Mouse (Mus musculus): ENCODE measurements around the gene Myo15. TPM values are rescaled to one million over a fixed set of nuclear protein-coding genes. Genes with fewer than 3 reads are reported as not detected.
"Not testable (repeated sequence)": the region's sequence is repeated elsewhere in the genome, so short reads cannot be mapped to it uniquely, and the experiment has no call there.

Myo15 gene
- 0.04 and 0.15 TPM in 2 replicates for polyA plus RNA-seq (2016; fragmentation: Nextera tagmentation; extraction: Ambion mirVana)

DNA sequence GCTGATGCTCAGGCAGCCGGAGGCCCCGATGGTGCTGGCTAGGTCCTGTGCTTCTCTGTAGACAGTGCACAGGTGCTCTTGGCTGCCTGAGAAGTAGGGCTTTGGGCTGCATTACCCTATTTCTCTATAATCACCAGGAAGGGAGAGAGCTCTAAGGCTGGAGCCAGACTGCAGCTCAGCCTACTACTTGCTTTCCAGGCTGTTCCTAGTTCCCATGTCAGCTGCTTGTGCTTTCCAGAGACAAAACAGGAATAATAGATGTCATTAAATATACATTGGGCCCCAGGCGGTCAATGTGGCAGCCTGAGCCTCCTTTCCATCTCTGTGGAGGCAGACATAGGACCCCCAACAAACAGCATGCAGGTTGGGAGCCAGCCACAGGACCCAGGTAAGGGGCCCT lies at the start of gene Myo15:
TSS of gene Myo15 (plus strand) at position 301 of the 400 bp plus-strand sequence.
- Histone ChIP-seq H3K4me3 (no peak within 1 kb of the TSS), H3K4me1 (replicated peaks) (peaks cover 14% of the 10 kb centered on the region; the same call in 1 of the 2 replicates), H3K27me3 (replicated peaks) (no peaks in the 10 kb centered on the region), H3K9ac (no peak within 1 kb of the TSS; the same call in 1 of the 2 replicates), H3K4me2 (no peak within 1 kb of the TSS), H3K27ac (ENCODE audit: poor library complexity, severe bottlenecking) (no peak within 1 kb of the TSS), H3K36me3 (peaks cover 65% of the 10 kb centered on the region), H3K9me3 (replicated peaks) (no peaks in the 10 kb centered on the region)
- ATAC-seq (ENCODE audit: insufficient number of reproducible peaks, low FRiP score) = no peak
- WGBS = 94% methylated on average over 3 of the region's 3 CpGs

- ATAC-seq (ENCODE audit: insufficient number of reproducible peaks, low FRiP score) = no peak
- Histone ChIP-seq H3K9me3 (replicated peaks) (no peaks in the 10 kb centered on the region), H3K9ac (no peak overlapping the region), H3K4me2 (no peak overlapping the region), H3K36me3 (peaks cover 9% of the 10 kb centered on the region), H3K4me3 (no peak overlapping the region), H3K27ac (ENCODE audit: poor library complexity, severe bottlenecking) (no peak overlapping the region), H3K27me3 (replicated peaks) (no peaks in the 10 kb centered on the region), H3K4me1 (replicated peaks) (peaks cover 13% of the 10 kb centered on the region)
- WGBS = 58% methylated on average over 6 of the region's 6 CpGs
These were observed 47.0 kb upstream of the Myo15 start for GRCm38 (mm10) chr11:60422046-60422668.

DNA sequence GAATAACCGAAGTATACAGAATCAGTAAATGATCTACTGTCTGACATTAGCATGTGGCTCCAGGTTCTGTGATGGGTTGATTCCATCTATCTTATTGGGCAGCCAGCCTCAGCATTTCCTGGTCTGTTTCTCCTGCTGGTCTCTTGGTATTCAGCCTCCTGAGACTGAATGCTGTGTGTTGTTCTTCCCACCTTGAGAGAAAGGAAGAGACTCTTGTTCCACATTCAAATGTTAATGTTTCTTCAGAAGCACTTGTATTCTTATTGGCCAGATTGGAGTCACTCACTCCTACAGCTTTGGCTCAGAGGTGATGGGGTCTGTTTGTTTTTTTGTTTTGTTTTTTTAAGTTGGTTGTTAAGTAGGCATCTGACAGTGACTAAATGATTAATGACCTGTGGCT lies 46.1 kb upstream of the Myo15 start:
- no peak for ATAC-seq (ENCODE audit: insufficient number of reproducible peaks, low FRiP score)
- no peak overlapping the region for H3K9ac ChIP-seq
- no peaks in the 10 kb centered on the region for H3K9me3 ChIP-seq (replicated peaks)
- peaks cover 13% of the 10 kb centered on the region for H3K4me1 ChIP-seq (replicated peaks)
- H3K4me2 ChIP-seq = no peak overlapping the region
- no peak overlapping the region for H3K4me3 ChIP-seq
- 73% methylated on average over 1 of the region's 1 CpGs for WGBS
- no peak overlapping the region for H3K27ac ChIP-seq (ENCODE audit: poor library complexity, severe bottlenecking)
- no peaks in the 10 kb centered on the region for H3K27me3 ChIP-seq (replicated peaks)
- H3K36me3 ChIP-seq = peaks cover 18% of the 10 kb centered on the region

DNA sequence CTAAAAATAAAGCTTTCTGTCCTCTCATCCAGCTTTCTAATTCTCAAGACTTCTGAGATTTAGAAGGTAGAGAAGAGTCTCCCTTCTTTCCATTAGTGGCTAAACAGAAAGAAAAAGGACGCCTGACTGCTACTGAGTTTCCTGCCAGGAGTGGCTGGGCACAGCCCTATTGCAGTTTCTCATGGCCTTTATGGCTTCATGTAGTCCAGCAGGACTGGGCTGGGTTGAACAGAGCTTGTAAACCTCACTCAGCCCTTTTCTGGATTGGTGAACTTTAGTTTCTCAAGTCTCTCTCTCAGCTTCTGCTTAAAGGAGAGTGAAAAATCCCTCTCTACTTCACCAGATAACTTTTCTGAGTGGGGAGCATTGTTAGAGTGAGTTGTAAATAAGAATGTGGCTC lies 42.7 kb upstream of the Myo15 start:
- 89% methylated on average over 1 of the region's 1 CpGs for WGBS
- Histone ChIP-seq H3K36me3 (peaks cover 38% of the 10 kb centered on the region), H3K9ac (no peak overlapping the region), H3K4me3 (no peak overlapping the region), H3K27me3 (replicated peaks) (no peaks in the 10 kb centered on the region), H3K27ac (ENCODE audit: poor library complexity, severe bottlenecking) (no peak overlapping the region), H3K9me3 (replicated peaks) (no peaks in the 10 kb centered on the region), H3K4me1 (replicated peaks) (no peaks in the 10 kb centered on the region; the same call in 1 of the 2 replicates), H3K4me2 (no peak overlapping the region)
- no peak for ATAC-seq (ENCODE audit: insufficient number of reproducible peaks, low FRiP score)

DNA sequence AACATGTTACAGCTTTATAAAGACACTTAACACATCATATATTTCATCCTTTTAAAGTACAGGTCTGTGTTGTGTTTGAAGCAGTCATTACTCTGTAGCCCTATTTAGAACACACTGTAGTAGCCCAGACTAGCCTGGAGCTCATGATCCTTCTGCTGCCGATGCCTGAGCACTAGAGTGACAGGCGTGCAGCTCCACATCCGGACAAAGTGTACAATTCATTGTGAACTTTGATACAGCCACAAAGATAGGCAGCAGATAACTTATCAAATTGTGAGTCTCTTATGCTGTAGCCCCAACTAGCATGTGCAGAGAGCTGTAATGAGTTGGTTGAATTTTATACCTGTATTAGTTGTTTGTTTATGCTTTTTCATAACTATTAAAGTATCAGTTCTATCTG lies 41.5 kb upstream of the Myo15 start:
- 81% methylated on average over 3 of the region's 3 CpGs for WGBS
- no peak overlapping the region for H3K4me2 ChIP-seq
- no peaks in the 10 kb centered on the region; the same call in 1 of the 2 replicates for H3K4me1 ChIP-seq (replicated peaks)
- H3K36me3 ChIP-seq = peaks cover 46% of the 10 kb centered on the region
- no peak overlapping the region for H3K27ac ChIP-seq (ENCODE audit: poor library complexity, severe bottlenecking)
- H3K9ac ChIP-seq = no peak overlapping the region
- H3K4me3 ChIP-seq = no peak overlapping the region
- ATAC-seq (ENCODE audit: insufficient number of reproducible peaks, low FRiP score) = no peak
- no peaks in the 10 kb centered on the region for H3K9me3 ChIP-seq (replicated peaks)
- no peaks in the 10 kb centered on the region for H3K27me3 ChIP-seq (replicated peaks)

DNA sequence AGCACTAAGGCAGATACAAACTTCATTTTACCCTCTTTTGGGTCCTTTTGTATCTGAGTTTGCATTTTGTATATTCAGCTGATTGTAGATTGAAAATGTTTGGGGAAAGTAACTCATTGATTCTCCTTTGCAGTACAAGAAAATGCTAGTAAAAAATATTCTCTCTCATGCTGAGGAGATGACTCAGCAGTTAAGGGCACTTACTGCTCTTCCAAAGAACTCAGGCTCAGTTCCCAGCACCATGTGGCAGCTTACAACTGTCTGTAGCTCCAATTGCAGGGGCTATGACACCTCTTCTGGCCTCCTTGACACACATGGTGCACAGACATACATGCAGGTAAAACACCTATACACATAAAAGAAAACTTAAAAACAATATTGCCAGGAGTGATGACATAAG lies 35.6 kb upstream of the Myo15 start:
- no peaks in the 10 kb centered on the region for H3K27me3 ChIP-seq (replicated peaks)
- no peak for ATAC-seq (ENCODE audit: insufficient number of reproducible peaks, low FRiP score)
- H3K4me2 ChIP-seq = no peak overlapping the region
- H3K4me3 ChIP-seq = no peak overlapping the region
- no peaks in the 10 kb centered on the region for H3K9me3 ChIP-seq (replicated peaks)
- H3K4me1 ChIP-seq (replicated peaks) = no peaks in the 10 kb centered on the region
- no peak overlapping the region for H3K27ac ChIP-seq (ENCODE audit: poor library complexity, severe bottlenecking)
- no peak overlapping the region for H3K9ac ChIP-seq
- peaks cover 71% of the 10 kb centered on the region for H3K36me3 ChIP-seq

DNA sequence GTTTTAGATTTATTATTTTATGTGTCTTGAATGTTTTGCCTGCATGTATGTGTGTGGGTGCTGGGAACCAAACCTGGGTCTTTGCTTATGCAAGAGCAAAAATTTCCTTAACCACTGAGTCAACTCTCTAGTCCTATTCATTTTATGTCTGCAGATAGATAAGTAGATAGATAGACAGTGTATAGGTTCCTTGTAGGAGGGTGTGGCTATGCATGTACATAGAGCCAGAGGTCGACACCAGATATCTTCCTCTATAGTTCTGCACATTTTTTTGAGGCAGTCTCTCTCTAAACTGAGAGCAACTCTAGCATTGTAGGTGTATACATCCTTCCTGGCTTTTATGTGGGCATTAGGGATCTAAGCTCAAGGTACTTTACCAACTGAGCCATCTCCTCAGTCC lies 34.0 kb upstream of the Myo15 start:
- WGBS = 89% methylated on average over 1 of the region's 1 CpGs
- ATAC-seq (ENCODE audit: insufficient number of reproducible peaks, low FRiP score) = no peak
- Histone ChIP-seq H3K36me3 (peaks cover 70% of the 10 kb centered on the region), H3K4me2 (no peak overlapping the region), H3K9me3 (replicated peaks) (no peaks in the 10 kb centered on the region), H3K4me1 (replicated peaks) (no peaks in the 10 kb centered on the region), H3K27ac (ENCODE audit: poor library complexity, severe bottlenecking) (no peak overlapping the region), H3K9ac (no peak overlapping the region), H3K4me3 (no peak overlapping the region), H3K27me3 (replicated peaks) (no peaks in the 10 kb centered on the region)

GRCm38 (mm10) chr11:60436618-60437017 lies 32.5 kb upstream of the Myo15 start:
- H3K27me3 ChIP-seq (replicated peaks) = no peaks in the 10 kb centered on the region
- H3K4me1 ChIP-seq (replicated peaks) = no peaks in the 10 kb centered on the region
- no peak overlapping the region for H3K9ac ChIP-seq
- ATAC-seq (ENCODE audit: insufficient number of reproducible peaks, low FRiP score) = no peak
- H3K9me3 ChIP-seq (replicated peaks) = no peaks in the 10 kb centered on the region
- H3K4me2 ChIP-seq = no peak overlapping the region
- peaks cover 70% of the 10 kb centered on the region for H3K36me3 ChIP-seq
- 80% methylated on average over 3 of the region's 3 CpGs for WGBS
- H3K27ac ChIP-seq (ENCODE audit: poor library complexity, severe bottlenecking) = no peak overlapping the region
- H3K4me3 ChIP-seq = no peak overlapping the region

GRCm38 (mm10) chr11:60439621-60440020 lies 29.5 kb upstream of the Myo15 start:
- not testable (repeated sequence) for H3K4me1 ChIP-seq (replicated peaks); ATAC-seq (ENCODE audit: insufficient number of reproducible peaks, low FRiP score); H3K4me2 ChIP-seq; H3K27me3 ChIP-seq (replicated peaks); H3K4me3 ChIP-seq; H3K9ac ChIP-seq; H3K9me3 ChIP-seq (replicated peaks); H3K27ac ChIP-seq (ENCODE audit: poor library complexity, severe bottlenecking)
- WGBS = 27% methylated on average over 1 of the region's 1 CpGs
- peaks cover 71% of the 10 kb centered on the region for H3K36me3 ChIP-seq

GRCm38 (mm10) chr11:60440176-60440575 lies 29.0 kb upstream of the Myo15 start:
- Histone ChIP-seq H3K27me3 (replicated peaks) (no peaks in the 10 kb centered on the region), H3K4me1 (replicated peaks) (no peaks in the 10 kb centered on the region), H3K36me3 (peaks cover 67% of the 10 kb centered on the region), H3K9me3 (replicated peaks) (no peaks in the 10 kb centered on the region), H3K27ac (ENCODE audit: poor library complexity, severe bottlenecking) (no peak overlapping the region), H3K4me2 (no peak overlapping the region), H3K9ac (no peak overlapping the region), H3K4me3 (no peak overlapping the region)
- ATAC-seq (ENCODE audit: insufficient number of reproducible peaks, low FRiP score) = no peak
- 50% methylated on average over 7 of the region's 7 CpGs for WGBS

DNA sequence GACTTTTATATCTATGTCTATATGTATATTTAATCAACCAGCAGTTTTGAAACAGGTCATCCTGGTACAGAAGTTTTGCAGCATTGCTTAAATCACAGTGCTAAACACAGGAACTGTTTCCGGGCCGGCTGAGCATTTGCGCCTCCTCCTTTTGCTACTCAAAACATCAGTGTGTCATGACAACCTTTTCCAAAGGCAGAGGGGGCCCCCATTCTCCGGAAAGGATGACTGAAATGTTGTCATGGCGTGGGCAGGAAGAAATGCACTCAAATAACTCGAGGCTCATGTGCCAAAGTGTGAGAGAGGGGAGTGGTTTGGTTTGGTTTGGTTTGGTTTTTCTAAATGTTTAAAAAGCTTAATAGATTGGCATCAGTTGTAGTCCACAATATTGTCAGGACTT lies 26.2 kb upstream of the Myo15 start:
- WGBS = 85% methylated on average over 6 of the region's 6 CpGs
- Histone ChIP-seq H3K4me3 (no peak overlapping the region), H3K36me3 (peaks cover 47% of the 10 kb centered on the region), H3K27ac (ENCODE audit: poor library complexity, severe bottlenecking) (no peak overlapping the region), H3K4me2 (no peak overlapping the region), H3K27me3 (replicated peaks) (no peaks in the 10 kb centered on the region), H3K9ac (no peak overlapping the region), H3K4me1 (replicated peaks) (no peaks in the 10 kb centered on the region), H3K9me3 (replicated peaks) (no peaks in the 10 kb centered on the region)
- no peak for ATAC-seq (ENCODE audit: insufficient number of reproducible peaks, low FRiP score)

DNA sequence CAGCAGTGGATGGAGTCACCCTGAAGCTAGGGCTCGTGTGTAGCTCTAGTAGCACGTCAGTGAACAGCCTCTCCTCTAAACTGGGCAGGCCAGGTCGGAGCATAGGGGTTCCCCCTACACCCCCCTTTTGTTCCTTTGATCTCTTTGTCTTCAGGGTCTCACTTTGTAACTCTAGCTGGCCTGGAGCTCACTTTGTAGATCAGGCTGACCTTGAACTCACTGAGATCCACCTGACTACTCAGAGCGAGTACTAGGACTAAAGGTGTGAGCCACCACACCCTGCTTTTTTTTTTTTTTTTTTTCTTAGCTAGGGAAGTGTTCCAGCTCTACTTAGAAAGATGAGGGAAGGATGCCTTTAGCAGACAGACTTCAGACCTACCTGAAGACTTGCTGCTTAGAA lies 25.1 kb upstream of the Myo15 start:
- Histone ChIP-seq H3K9ac (no peak overlapping the region), H3K27ac (ENCODE audit: poor library complexity, severe bottlenecking) (no peak overlapping the region), H3K4me3 (no peak overlapping the region), H3K4me2 (no peak overlapping the region), H3K9me3 (replicated peaks) (no peaks in the 10 kb centered on the region), H3K27me3 (replicated peaks) (no peaks in the 10 kb centered on the region), H3K36me3 (peaks cover 37% of the 10 kb centered on the region), H3K4me1 (replicated peaks) (no peaks in the 10 kb centered on the region)
- no peak for ATAC-seq (ENCODE audit: insufficient number of reproducible peaks, low FRiP score)
- 79% methylated on average over 4 of the region's 4 CpGs for WGBS

Data from heart, embryonic 12.5 days (tissue).